Mouse (Mus musculus) T-helper 1 cell (primary cell): ENCODE data around the gene Sars2.

Source experiments
- in situ Hi-C: fragments of 300-600 bp; cut with MboI, MseI; formaldehyde crosslinking; loops from one replicate; pipeline ENCODE4 v1.15.1; 2025; ENCODE audit warnings: high pct_unique_total_duplicates

The Sars2 gene

DNA sequence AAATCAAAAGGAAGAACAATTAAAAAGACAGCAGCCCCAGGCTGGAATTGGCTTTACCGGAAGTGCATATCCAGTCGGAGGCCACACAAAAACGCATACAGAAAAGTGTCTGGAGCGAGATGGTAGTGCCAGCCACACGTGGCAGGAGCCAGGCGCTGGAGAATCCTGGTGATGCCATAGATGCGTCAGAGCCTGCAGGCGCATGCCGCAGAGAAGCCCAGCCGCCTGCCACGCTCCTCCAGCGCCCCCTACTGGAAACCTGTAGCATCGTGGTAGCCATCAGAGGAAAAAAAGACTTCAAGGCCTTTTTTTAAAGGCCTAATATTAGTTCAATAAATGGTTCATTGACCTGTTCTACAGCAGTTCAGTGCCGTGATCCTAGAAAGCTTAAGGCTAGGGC is 15.2 kb upstream of the Sars2 start:
- in situ Hi-C loops = loop anchor here (5.0 kb wide), 1 partner anchor 119 kb away; no protein-coding TSS in a partner anchor

DNA sequence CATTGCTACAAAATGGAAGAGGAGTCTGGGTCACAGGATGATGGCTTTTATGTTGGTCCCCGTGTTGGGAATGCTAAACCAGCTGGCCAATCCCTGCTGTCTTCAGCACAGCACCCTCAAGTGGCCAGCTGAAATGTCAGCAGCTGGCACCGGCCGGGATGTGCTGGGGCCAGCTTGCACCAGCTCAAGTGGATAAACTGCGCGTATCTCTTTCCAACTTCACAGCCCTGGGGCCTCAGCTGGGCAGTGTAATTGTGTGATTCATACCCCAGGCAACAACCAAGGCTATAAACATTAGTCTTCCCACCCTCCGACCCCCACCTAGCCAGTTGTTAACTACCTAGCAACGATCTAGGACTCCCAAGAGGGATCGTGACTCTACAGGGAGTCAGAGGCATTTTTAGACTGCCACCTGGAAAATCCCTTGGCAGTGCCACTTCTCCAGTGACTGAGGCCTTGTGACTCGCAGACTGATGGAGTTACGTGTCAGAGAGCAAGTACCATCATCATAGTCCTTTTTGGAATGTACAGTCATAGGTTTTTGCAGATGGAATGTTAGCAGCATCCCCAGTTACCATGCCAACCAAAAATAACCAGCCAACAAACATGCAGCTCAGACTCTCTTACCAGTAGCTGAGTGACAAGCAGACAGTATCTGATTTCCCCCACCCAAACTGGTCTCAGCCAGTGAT is 14.0 kb upstream of the Sars2 start:
- in situ Hi-C loops = loop anchor here (5.0 kb wide), 1 partner anchor 120 kb away; no protein-coding TSS in a partner anchor

DNA sequence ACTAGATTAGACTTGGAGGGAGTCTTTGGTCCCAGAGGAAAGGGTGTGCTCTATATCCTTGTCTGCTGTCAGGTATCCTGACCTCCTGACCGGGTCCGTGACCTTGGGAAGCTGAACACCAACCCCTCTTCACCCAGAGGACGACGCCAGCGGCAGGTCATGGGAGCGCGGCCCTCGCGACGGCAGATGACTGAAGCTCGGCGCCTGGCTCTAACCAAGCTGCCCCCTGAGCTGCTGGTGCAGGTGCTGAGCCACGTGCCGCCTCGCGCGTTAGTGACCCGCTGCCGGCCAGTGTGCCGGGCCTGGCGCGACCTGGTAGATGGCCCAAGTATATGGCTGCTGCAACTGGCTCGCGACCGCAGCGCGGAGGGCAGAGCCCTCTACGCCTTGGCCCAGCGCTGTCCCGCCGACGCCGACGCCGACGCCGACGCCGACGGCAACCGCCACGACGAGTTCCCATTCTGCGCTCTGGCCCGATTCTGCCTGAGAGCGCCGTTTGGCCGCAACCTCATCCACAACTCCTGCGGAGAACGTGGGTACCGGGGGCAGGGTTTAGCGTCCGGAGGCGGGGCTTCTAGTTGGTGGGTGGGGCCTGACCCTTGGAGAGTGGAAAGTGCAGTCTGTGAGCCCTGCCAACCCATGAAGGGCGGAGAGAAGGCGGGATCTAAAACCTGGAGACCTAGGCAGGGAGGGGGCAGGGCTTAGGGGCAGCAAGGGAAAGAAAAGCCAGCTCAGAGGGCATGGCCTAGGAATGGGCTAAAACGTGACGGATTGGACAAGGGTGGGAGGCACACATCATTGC is 9.2 kb upstream of the Sars2 start:
- in situ Hi-C loops = no loop called here

DNA sequence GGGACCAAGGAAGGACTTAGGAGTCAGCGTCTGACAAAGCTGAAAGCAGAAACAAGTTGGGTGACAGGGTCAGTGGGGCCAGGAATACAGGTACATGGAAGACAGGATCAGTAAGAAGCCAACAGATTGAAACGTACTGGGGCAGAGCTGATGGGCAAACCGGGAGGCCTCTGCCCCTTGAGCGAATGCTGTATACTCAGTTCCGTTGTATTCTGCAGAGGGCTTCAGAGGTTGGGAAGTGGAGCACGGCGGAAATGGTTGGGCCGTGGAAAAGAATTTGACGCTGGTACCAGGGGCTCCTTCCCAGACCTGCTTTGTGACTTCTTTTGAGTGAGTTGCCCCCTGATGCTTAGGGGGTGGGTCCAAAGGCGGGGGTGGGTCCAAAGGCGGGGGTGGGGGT is 8.6 kb upstream of the Sars2 start:
- in situ Hi-C loops = no loop called here

DNA sequence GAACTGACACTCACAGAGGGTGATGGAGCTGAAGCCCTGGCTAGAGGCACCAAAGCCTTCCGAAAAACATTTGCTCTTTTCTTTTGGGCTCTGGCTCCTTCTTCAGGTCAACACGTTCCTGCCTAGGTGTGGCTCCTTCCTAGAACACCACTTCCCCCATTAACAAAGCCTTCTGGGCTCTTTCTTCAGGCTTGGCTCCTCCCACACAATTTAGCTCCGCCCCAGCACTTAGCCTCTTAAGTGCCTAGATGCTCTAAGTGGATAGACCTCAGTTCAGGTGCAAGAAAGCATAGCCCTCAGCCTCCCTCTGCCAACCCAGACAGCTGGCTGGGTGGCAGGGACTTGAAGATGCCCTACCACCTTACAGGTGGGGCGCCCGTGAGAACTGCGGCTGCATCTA is 6.1 kb upstream of the Sars2 start:
- in situ Hi-C loops = no loop called here

DNA sequence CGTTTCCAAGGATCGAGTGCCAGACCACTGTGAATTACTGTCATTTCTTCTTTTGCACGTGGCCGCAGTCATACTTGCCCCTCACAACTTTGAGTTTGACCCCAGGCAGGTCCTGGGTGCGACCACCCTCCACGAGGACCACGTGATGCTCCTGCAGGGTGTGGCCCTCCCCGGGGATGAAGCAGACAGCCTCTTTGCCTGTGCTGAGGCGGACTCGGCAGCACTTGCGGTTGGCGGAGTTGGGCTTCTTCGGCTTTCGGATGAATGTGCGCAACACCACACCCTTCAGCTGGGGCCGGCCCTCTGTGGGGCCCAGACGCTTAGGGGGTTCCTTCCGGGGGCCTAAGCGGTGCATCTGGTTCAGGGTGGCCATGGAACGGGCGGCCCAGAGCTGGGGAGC is 2.0 kb upstream of the Sars2 start:
- in situ Hi-C loops = no loop called here

DNA sequence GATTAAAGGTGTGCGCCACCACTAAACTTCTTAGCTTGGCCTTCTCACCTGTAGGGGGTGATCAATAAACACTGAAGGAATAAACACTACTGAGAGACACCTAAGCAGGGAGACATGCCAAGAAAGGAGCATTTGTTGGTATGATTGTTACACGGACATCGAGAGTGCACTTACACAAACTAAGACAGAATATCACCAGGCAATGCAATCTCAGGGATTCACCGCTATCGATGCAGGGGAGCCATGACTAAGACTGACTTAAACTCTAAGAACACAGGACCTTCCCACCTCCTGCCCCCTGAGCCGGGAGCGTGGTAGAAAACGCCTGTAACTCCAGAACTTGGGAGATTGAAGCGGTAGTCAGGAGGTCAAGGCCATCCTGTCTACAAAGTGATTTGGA is 843 bp upstream of the Sars2 start:
- in situ Hi-C loops = no loop called here

DNA sequence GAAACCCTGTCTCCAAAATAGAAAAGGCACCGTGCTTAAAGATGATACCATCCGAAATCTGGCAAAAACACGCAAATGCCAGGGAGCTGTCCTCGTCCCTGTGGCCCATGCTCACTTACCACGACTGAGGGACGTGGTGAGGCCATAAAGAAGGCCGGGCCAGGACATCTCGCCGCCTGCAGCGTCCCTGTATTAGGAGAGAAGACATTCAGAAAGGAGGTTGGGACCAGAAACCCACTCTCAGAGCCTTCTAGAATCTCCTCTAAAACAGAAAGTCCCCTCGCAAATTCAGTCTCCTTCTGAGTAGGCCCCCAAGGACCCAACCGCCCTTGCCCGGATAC is 454 bp upstream of the Sars2 start:
- in situ Hi-C loops = no loop called here

DNA sequence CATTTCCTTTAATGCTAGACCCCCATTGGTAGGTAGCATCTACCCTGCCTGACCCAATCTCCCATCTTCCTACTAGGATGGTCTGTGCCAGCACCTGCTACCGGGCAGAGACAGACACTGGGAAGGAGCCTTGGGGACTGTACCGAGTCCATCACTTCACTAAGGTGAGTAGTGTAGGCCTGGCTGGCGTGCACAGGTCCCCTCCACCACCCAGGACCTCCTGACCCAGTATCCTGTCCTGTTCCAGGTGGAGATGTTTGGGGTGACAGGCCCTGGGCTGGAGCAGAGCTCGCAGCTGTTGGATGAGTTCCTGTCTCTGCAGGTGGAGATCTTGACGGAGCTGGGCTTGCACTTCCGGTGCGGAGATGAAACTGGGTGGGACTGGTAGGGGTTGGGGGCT is 8.1 kb downstream of the Sars2 start:
- in situ Hi-C loops = no loop called here

DNA sequence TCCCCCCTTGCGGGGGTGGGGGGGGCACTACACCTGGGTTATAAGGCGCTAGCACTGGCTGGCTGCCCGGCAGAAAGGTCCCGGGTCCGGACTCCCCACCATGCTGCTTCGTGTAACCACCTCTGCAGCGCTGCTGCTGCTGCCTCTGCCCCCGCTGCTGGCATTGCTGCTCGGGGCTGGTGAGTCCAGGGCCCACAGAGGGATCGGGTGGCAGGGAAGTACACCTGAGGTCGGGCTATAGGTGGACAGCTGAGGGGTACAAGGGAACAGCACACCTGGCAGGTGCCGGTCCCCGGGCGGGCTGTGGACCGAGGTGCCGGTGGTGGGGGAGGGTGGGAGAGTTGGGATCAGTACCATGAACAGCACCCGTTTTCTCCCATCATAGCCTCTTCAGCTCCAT is 14.3 kb downstream of the Sars2 start, which contains the start of gene Ccer2:
Ccer2 (plus strand) TSS at position 96 of the 400 bp plus-strand sequence.
- in situ Hi-C loops = no loop called here

DNA sequence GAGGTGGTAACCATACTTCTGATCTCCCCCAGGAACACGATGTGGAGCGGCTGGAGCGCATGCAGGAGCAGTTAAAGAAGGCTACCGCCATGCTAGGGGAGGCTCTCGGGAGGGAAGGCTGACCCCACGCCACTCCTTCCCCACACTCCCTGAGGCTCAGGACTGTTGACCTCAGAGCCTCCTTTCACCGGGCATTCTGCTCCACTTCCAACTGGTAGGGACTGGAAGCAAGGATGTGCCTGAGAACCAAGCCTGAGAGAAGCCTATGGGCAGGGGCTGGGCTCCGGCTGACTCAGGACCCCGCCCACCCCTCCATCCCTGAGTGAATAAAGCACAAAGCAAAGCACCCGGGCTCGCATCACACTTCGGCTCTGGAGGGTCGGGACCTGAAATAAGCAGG is 16.8 kb downstream of the Sars2 start:
- in situ Hi-C loops = no loop called here

DNA sequence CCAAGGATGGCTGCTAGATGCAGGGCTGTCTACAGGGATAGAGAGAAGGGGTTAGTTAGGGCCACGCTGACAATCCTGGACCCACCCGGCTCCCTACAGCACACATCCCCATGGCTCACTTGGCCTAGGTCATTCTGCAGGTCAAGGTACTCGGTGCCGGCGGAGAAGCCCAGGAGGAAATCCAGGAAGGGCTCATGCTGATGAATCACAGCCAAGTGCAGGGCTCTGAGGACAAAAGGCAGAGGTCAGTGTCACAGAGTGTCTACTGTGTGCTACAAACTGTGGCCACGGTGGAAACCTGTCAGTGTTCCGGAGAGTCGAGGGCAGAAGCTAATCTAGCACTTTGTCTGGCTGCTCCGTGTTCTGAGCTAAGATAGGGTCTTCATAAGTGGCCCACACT is 20.1 kb downstream of the Sars2 start:
- in situ Hi-C loops = loop anchor here (5.0 kb wide), 1 partner anchor 1780 kb away; no protein-coding TSS in a partner anchor

DNA sequence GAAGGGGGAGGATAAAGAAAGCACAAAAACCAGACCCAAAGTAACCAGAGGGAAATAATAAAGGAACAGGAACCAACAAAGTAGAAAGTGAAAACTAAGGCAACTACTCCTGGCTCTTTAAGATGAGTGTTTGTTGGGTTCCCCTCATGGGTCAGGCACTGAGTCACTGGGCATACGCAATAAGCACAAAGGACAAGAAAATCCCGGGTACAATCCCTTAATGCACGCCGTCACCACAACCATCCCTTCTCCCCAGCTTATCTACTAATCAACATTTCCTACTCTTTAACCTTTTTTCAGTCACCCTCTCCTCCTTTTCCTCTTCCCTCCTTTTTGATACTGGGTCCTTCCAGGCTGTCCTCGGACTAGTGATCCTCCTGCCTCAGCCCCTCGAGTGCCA is 23.4 kb downstream of the Sars2 start:
- in situ Hi-C loops = no loop called here

DNA sequence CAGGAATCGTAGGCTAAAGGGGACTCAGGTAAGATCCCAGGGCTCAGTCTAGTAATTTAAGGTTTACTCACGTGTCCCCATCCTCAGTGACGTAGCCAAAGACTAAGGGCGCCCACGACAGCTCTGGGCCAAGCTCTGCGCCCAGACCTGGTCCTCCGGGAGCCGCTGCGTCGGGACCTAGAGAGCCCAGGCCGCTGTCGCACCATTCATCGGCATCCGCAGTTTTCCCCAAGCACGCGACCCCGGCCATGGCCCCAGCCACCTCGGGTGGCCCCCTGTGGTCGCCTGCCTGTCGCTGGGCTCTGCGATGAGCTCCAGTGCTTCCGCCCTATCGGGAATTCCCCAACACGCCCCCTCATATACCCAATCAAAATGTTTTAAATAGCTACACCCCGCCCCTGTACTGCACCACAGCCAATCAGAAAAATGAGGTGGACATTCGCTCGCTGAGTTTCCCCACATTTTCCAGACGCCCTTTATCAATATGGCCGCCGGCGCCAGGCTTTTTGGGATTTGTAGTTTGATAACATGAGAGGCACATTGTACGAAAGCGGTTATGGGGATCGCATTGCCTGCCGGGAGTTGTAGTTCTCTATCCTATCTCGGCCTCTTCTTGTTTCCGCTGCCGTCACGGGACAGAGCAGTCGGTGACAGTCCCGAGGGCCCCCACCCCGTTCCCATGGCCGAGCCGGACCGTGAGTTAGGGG is 24.5 kb downstream of the Sars2 start, which contains the start of gene Sirt2:
Sirt2 (plus strand) TSS at position 563 of the 707 bp plus-strand sequence.
- in situ Hi-C loops = no loop called here

DNA sequence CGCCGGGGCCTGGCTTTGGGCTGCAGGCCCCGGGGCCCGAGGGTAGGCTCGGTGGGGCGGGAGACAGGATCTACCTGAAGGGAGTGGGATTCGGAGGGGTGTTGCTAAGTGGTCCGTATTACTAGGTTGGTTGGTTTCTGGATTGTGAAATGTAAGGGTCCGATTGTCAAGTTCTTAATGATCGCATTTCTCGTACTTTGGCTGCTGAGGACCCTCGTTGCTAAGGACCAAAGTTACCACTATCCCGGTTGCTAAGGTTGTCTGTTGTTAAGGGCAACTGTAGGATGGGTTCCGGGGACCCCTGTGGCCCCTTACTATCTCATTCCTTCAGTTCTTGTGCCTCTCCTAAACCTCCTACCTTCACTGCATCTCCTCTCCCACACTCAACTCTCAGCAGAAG is 25.1 kb downstream of the Sars2 start:
- in situ Hi-C loops = no loop called here

DNA sequence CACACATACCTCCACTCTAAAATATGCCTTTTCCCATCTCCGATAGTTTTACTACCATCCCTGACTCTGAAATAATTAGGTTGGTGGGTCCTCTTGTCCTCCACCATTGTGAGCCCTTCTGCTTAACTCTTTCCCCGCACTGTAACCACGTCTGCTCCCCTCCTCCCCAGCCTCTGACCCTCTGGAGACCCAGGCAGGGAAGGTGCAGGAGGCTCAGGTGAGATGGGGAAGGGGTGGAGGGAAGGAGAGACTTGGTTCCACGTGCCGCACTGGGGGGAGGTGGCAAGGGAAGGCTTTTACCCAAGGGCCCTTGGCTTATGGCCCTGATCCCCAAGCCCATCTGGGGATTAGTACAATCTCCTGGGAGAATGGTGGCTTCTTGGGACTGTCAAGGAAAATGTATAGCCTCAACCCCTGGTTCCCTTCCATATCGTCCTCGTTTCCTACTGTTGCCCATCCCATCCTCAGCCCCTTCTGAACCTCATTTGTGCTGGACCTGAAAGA is 25.7 kb downstream of the Sars2 start, which contains the start of gene Nfkbib:
Nfkbib (minus strand) TSS at position 51 of the 504 bp plus-strand sequence.
- in situ Hi-C loops = no loop called here

DNA sequence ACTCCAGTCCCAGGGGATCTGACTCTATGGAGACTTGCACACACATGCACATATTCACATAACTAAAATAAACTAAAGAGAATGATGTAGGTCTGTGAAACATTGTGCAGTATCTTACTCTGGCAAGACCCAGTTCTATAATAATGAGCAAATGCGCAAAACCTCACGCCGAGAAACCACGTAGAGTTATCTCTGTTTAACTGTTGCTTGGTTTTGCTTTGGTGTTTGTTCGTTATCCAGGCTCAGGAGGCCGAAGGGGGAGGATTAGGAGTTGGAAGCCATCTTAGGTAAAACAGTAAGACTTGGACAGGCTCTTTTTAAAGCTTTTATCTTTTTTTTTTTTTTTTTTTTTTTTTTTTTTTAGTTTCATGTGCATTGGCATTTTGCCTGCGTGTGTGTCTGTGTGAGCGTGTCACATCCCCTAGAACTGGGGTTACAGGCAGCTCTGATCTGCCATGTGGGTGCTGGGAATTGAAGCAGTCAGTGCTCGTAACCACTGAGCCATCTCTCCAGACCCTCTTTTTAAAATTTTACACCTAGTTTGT is 27.7 kb downstream of the Sars2 start:
- in situ Hi-C loops = no loop called here

DNA sequence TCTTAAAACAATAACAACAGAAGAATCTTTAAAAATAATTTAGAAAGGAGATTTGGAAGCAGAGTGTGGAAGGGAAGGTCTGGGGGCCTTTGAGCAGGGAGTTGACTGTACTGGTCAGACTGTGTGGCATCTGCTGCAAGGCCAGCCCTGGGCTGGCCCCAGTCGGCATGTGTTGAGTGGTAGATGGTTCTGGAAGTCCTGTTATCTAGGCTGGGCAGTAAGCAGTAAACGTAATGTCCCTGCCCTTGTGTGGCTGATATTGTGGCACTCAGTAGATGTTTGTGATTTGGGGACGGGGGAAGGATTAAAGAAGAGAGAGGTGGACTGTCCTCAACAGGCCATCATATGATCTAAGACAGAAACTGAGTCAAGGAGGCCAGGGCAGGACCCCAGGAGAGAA is 28.5 kb downstream of the Sars2 start:
- in situ Hi-C loops = no loop called here

DNA sequence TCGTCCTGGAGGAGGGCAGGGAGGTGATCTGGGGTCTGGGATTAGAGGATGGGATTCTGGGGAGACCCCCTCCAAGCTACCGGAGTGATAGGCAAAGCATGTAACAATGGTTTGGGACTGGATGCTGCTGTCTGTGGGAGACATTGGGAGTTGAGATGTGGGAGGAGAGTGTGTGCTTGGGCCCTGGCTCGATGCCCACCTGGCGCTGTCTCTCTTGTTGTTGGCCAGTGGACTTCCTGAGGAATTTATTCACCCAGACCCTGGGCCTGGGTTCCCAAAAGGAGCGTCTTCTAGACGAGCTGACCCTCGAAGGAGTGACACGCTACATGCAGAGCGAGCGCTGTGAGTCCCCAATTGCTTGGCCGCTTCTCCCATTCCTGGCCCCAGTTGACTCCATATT is 30.1 kb downstream of the Sars2 start:
- in situ Hi-C loops = no loop called here

DNA sequence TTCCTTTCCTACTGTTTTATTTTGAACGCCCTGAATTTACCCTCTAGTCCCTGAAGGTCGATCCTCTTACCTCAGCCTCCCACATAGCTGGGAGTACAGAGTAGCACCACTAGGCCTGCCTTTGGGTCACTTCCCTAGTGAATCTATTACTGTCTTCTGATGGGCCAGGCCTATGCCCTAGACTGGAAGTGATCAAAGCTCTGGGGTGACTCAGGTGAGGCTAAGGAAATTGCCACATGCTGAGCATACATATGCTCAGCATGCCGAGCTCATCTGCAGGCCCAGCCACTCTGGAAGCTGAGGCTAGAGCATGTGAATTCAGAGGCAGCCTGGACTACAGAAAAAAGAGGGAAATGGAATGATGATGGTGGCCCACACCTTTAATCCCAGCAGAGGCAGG is 31.4 kb downstream of the Sars2 start:
- in situ Hi-C loops = no loop called here

DNA sequence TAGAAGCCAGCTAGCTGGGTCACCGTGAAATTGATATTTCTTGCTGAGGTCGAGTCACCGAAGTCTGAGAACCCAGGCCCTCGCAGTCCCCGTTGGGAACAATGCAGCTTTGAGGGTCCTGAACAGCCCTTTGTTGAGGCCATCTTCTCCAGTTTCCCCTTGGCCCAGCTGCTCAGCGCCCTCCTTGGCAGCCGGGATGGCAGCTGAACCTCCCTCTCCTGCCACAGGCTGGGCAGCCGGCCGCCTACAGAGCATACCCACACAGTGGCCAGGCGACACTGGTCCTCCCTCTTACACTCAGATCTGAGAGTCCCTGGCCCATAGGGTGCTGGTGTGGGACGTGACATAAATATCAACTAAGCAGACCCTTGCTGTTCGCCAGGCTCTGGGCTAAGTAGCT is 32.4 kb downstream of the Sars2 start:
- in situ Hi-C loops = no loop called here

DNA sequence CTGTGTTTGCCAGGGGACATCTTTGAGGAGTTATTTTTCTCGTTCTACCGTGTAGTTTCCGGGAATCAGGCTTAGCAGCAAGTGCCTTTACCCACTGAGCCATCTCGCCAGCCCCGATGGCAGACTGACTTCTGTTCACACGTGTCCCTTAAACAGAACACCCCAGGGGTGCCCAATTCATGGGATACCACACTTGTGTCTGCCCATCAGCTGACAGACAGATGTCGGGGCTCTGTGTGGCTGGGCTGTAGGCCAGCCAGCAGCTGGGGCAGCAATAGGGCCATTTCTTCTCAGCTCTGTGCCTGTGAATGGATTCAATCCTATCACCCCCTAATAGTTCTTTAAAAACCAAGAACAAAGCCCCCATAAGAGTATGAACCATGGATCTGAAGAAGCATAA is 33.3 kb downstream of the Sars2 start:
- in situ Hi-C loops = no loop called here
